Mouse (Mus musculus): ENCODE measurements around the gene Krt75. TPM values are rescaled to one million over a fixed set of nuclear protein-coding genes. Genes with fewer than 3 reads are reported as not detected.

Krt75 gene
- polyA plus RNA-seq (2012) = not detected in 2 replicates

GRCm38 (mm10) chr15:101573796-101574345, at the start of gene Krt75:
Krt75 (minus strand) TSS chr15:101573904.

GRCm38 (mm10) chr15:101562850-101563249, 10.9 kb downstream of the Krt75 start, which contains the start of gene Krt90:
Krt90 (minus strand) TSS chr15:101562950.

GRCm38 (mm10) chr15:101550567-101550966, 23.1 kb downstream of the Krt75 start, which contains the start of gene Krt82:
Krt82 (minus strand) TSS chr15:101550667.

GRCm38 (mm10) chr15:101532720-101533119, 41.0 kb downstream of the Krt75 start, which contains the start of gene Krt84:
Krt84 (minus strand) TSS chr15:101532820.

GRCm38 (mm10) chr15:101517161-101517560, 56.5 kb downstream of the Krt75 start, which contains the start of gene Gm49425:
Gm49425 (minus strand) TSS chr15:101517261.

Other genes starting within 250 kb of the Krt75 start
- gene Krt80, start 203.7 kb downstream of the Krt75 start, polyA plus RNA-seq (2012) = 1.8 and 1.9 TPM in 2 replicates
- 0.37 and 1.1 TPM in 2 replicates for gene Krt7, start 162.9 kb downstream of the Krt75 start, polyA plus RNA-seq (2012)
- 0.03 TPM in 1 of 2 replicates, not detected in the other for gene Krt87, start 135.1 kb downstream of the Krt75 start, polyA plus RNA-seq (2012)
- not detected in 2 replicates for gene Krt88, start 126.2 kb downstream of the Krt75 start, polyA plus RNA-seq (2012)
- not detected in 2 replicates for gene Krt81, start 110.2 kb downstream of the Krt75 start, polyA plus RNA-seq (2012)
- 0.08 and 0.31 TPM in 2 replicates for gene Krt86, start 100.4 kb downstream of the Krt75 start, polyA plus RNA-seq (2012)
- gene Krt83, start 82.4 kb downstream of the Krt75 start, polyA plus RNA-seq (2012) = 0.38 and 0.40 TPM in 2 replicates
- not detected in 2 replicates for gene Gm49425, start 56.6 kb downstream of the Krt75 start, polyA plus RNA-seq (2012)
- gene Krt84, start 41.1 kb downstream of the Krt75 start, polyA plus RNA-seq (2012) = not detected in 2 replicates
- gene Krt82, start 23.2 kb downstream of the Krt75 start, polyA plus RNA-seq (2012) = not detected in 2 replicates
- gene Krt90, start 11.0 kb downstream of the Krt75 start, polyA plus RNA-seq (2012) = not detected in 2 replicates
- not detected in 2 replicates for gene Gm5414, start 54.3 kb upstream of the Krt75 start, polyA plus RNA-seq (2012)
- gene Gm5478, start 73.5 kb upstream of the Krt75 start, polyA plus RNA-seq (2012) = not detected in 2 replicates
- not detected in 2 replicates for gene Krt6b, start 106.4 kb upstream of the Krt75 start, polyA plus RNA-seq (2012)
- not detected in 2 replicates for gene Krt6a, start 120.4 kb upstream of the Krt75 start, polyA plus RNA-seq (2012)
- not detected in 2 replicates for gene Krt5, start 139.0 kb upstream of the Krt75 start, polyA plus RNA-seq (2012)
- not detected in 2 replicates for gene Krt71, start 169.2 kb upstream of the Krt75 start, polyA plus RNA-seq (2012)
- not detected in 2 replicates for gene Krt72, start 212.6 kb upstream of the Krt75 start, polyA plus RNA-seq (2012)
- gene Krt73, start 228.4 kb upstream of the Krt75 start, polyA plus RNA-seq (2012) = not detected in 2 replicates
- gene Krt2, start 244.3 kb upstream of the Krt75 start, polyA plus RNA-seq (2012) = not detected in 2 replicates

Measured in megakaryocyte-erythroid progenitor cell, adult 5 weeks (primary cell).